8 mouse cellular contexts compared by ENCODE assay signal in the genomic region with DNA sequence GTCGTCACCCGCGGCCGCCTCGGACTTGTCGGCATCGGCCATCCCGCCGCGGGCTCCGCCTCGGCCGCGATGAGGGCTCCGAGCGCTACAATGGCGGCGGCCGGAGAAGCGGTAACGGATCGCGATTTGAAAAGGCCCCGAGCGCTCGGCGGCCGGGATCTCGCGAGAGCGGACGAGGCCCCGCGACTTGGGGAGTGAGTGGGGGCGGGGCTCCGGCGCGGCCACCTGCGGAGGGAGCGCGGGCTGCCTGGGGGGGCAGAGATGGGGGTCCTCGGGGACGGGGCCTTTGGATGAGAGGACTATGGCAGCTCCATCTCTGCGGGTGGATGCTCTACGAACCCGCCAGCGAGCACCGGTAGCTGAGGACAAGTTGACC. TPM values are rescaled to one million over a fixed set of nuclear protein-coding genes. Genes with fewer than 3 reads are reported as not detected.
A peak's percentile ranks its signal among the peaks of the same experiment; 100 is the strongest.
DNase-seq lines count a peak whose midpoint lies in the region; ATAC-seq lines count a peak whose summit lies in the region.

TSS of gene Myef2 (minus strand) at position 185 of the 376 bp plus-strand sequence.

- H3K4me2 ChIP-seq in hindbrain, embryonic 11.5 days (replicated peaks; ENCODE audit: low read depth, low read length), result peak within 1 kb of the TSS; percentile 53

- DNase-seq in Muller cell, postnatal 12 days (ENCODE audit: inconsistent ontology term), result peak; percentile 88
- DNase-seq in cerebellum, adult 9-10 months, result peak; percentile 79
- peak in 1 of 2 experiments; percentile 75 for DNase-seq in frontal cortex, adult 2 months (ENCODE audit: extremely low spot score in 1 of 2, low spot score in 1 of 2)
- DNase-seq in hindbrain, embryonic 11.5 days (ENCODE audit: low spot score), result peak; percentile 90
- peak in 1 of 2 experiments; percentile 77 for DNase-seq in layer of hippocampus, postnatal 36 days
- DNase-seq in lung, postnatal 36 days, result peak; percentile 77
- peak; percentile 86 for DNase-seq in retina, embryonic 14.5 days (ENCODE audit: low spot score)
- peak; percentile 87 for DNase-seq in thymus, postnatal 36 days

- H3K4me3 ChIP-seq in hindbrain, embryonic 11.5 days (ENCODE audit: low read depth, low read length), result peak within 1 kb of the TSS; percentile 78

- peak within 1 kb of the TSS; percentile 97 for H3K9ac ChIP-seq in hindbrain, embryonic 11.5 days (ENCODE audit: low read depth, low read length)

- H3K36me3 ChIP-seq in hindbrain, embryonic 11.5 days (ENCODE audit: control insufficient read depth, insufficient read depth, low read length), result no peaks in the 10 kb centered on the region

- H3K27me3 ChIP-seq in hindbrain, embryonic 11.5 days (ENCODE audit: control insufficient read depth, insufficient read depth, low read length), result no peaks in the 10 kb centered on the region

- ATAC-seq in hindbrain, embryonic 11.5 days (ENCODE audit: low FRiP score), result peak; percentile 93

- H3K4me1 ChIP-seq in hindbrain, embryonic 11.5 days (replicated peaks; ENCODE audit: control insufficient read depth, insufficient read depth, low read length), result no peaks in the 10 kb centered on the region; the same call in 1 of the 2 replicates

- 1% methylated on average over 30 of the region's 48 CpGs for WGBS in hindbrain, embryonic 11.5 days

- no peaks in the 10 kb centered on the region for H3K9me3 ChIP-seq in hindbrain, embryonic 11.5 days (ENCODE audit: control insufficient read depth, low read length)

- peak within 1 kb of the TSS; percentile 91 for H3K27ac ChIP-seq in hindbrain, embryonic 11.5 days (ENCODE audit: low read depth, low read length)

RNA-seq across cellular contexts. Expression of gene Myef2, which starts in this region (rescaled TPM):
- polyA plus RNA-seq in frontal cortex, adult 2 months (2012; rRNA removed), result 88.2 and 97.5 TPM in 2 replicates
- 261 and 265 TPM in 2 replicates for polyA plus RNA-seq in hindbrain, embryonic 11.5 days (2014; fragmentation: Nextera tagmentation; extraction: Ambion mirVana)
- total RNA-seq in layer of hippocampus, postnatal 36 days (2021), result 100 to 1,000 TPM; 101 to 107 TPM
